Comparison of ENCODE assay signal across 14 mouse cellular contexts in the genomic region with DNA sequence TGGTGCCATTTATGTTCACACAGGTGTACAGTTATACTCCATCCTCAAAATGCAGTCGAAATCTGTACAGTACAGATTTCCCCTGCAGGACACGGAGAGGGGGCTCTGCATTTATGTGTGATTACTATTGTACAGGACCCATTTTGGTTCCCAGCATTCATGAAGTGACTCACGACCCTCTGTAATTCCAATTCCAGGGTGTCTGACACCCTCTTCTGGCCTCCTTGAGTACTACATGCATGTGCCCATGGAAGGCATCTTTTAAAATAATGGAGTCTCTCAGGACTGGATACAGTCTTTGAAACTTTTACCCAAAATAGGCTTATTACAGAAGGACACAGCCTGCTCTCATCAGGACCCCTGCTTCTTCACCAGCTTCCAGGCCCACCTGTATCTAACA. TPM values are rescaled to one million over a fixed set of nuclear protein-coding genes. Genes with fewer than 3 reads are reported as not detected.
DNase-seq lines count a peak whose midpoint lies in the region; ATAC-seq and TF ChIP-seq lines count a peak whose summit lies in the region.
"Had no signal": no experiment of that assay in that cellular context is flagged by ENCODE, and none has a peak within 500 bp of the region (broad histone marks: within the 10 kb centered on the region; RNA-seq: fewer than 3 reads in every experiment).

No protein-coding gene starts in this region.

- peak; percentile 22 for DNase-seq in adrenal gland, postnatal 14 days
- no peak for DNase-seq in adrenal gland, postnatal 36 days
- no peak for DNase-seq in left cerebral cortex, adult 2 months (ENCODE audit: extremely low spot score in 1 of 2, low spot score in 2 of 2)
- no peak for DNase-seq in left cerebral cortex, adult 11 months (ENCODE audit: low spot score)
- peak; percentile 49 for DNase-seq in induced T-regulatory cell, adult 2 months (ENCODE audit: low read depth)
- DNase-seq in urinary bladder, postnatal 14 days (ENCODE audit: low spot score), result no peak
- DNase-seq in layer of hippocampus, adult 9-10 months (ENCODE audit: low spot score), result no peak
- DNase-seq: adrenal gland, postnatal 10 days; kidney, adult 9 months; right cerebral cortex, postnatal 4 days had no signal

- ATAC-seq in CD4-positive, CD25-positive, alpha-beta regulatory T cell, adult 4 months, result peak; percentile 61
- ATAC-seq: forebrain, embryonic 15.5 days had no signal

- H3K4me3 ChIP-seq in left cerebral cortex, adult 2 months, result no peak overlapping the region
- H3K4me3 ChIP-seq: forebrain, embryonic 15.5 days; heart, embryonic 13.5 days; limb, embryonic 13.5 days had no signal

- peak; percentile 54 for TF ChIP-seq CTCF in left cerebral cortex, adult 2 months (IDR thresholded peaks at IDR 0.05)

- no peak overlapping the region for H3K27ac ChIP-seq in left cerebral cortex, adult 2 months
- H3K27ac ChIP-seq: forebrain, embryonic 15.5 days; heart, embryonic 13.5 days; limb, embryonic 13.5 days had no signal

- intact Hi-C loops in left cerebral cortex, adult 2 months (cut with DNase I), result loop anchor here (5.0 to 10.0 kb wide), 2 partner anchors 482 to 730 kb away; no protein-coding TSS in a partner anchor

RNA-seq across cellular contexts. Expression of gene Wdfy1, which starts 6.5 kb away (rescaled TPM):
- total RNA-seq in adrenal gland, postnatal 14 days (2021), result 36.5 and 41.0 TPM in 2 replicates
- 10 to 100 TPM; 44.9 to 49.9 TPM for total RNA-seq in adrenal gland, postnatal 36 days (2021)
- total RNA-seq in left cerebral cortex, adult 2 months (2021), result 10 to 100 TPM; 43.7 to 45.9 TPM
- polyA plus RNA-seq in CD4-positive, CD25-positive, alpha-beta regulatory T cell, adult 4 months (2017; shearing (Covaris generic)), result 10 to 100 TPM; 26.5 to 28.1 TPM

RNA-seq across cellular contexts. Expression of gene Mrpl44, which starts 6.6 kb away (rescaled TPM):
- total RNA-seq in adrenal gland, postnatal 14 days (2021), result 48.7 and 51.3 TPM in 2 replicates
- 10 to 100 TPM; 50.2 to 60.1 TPM for total RNA-seq in adrenal gland, postnatal 36 days (2021)
- total RNA-seq in left cerebral cortex, adult 2 months (2021), result 10 to 100 TPM; 26.9 to 28.8 TPM
- 10 to 100 TPM; 53.9 to 63.6 TPM for polyA plus RNA-seq in CD4-positive, CD25-positive, alpha-beta regulatory T cell, adult 4 months (2017; shearing (Covaris generic))

Comparison
In these comparisons a context has a peak if more than half of its experiments do, and no peak if none do; other contexts are left out.
1. DNase-seq: peak in adrenal gland, postnatal 14 days (single experiment) and induced T-regulatory cell, adult 2 months (single experiment); none in adrenal gland, postnatal 36 days (0 of 2), left cerebral cortex, adult 2 months (0 of 2), left cerebral cortex, adult 11 months (single experiment), urinary bladder, postnatal 14 days (single experiment) and layer of hippocampus, adult 9-10 months (single experiment).